Mouse (Mus musculus): ENCODE measurements at regions not wholly inside any gene's neighbourhood (a gene's known extent, or its start where the extent isn't known, plus 50 kb on each side); places are given as distances from the start of the nearest gene placed in this dataset.

GRCm38 (mm10) chr13:107822198-107822597 is 222.0 kb upstream of the Smim15 start:
- no peak overlapping the region for H3K9ac ChIP-seq (replicated peaks; ENCODE audit: low read length)
- no peak overlapping the region for H3K4me2 ChIP-seq (replicated peaks; ENCODE audit: low read depth, low read length)
- H3K36me3 ChIP-seq (ENCODE audit: insufficient read depth, low read length): no peaks in the 10 kb centered on the region
- H3K27ac ChIP-seq (ENCODE audit: low read length): no peak overlapping the region
- no peak for ATAC-seq (ENCODE audit: low FRiP score, low TSS enrichment)
- no peak overlapping the region for H3K4me3 ChIP-seq (ENCODE audit: low read length)
- H3K4me1 ChIP-seq (ENCODE audit: insufficient read depth, low read length): peaks cover 24% of the 10 kb centered on the region
- 61% methylated on average over 2 of the region's 2 CpGs for WGBS
- no peaks in the 10 kb centered on the region for H3K9me3 ChIP-seq (ENCODE audit: low read length)
- H3K27me3 ChIP-seq (ENCODE audit: insufficient read depth, low read length): no peaks in the 10 kb centered on the region

DNA sequence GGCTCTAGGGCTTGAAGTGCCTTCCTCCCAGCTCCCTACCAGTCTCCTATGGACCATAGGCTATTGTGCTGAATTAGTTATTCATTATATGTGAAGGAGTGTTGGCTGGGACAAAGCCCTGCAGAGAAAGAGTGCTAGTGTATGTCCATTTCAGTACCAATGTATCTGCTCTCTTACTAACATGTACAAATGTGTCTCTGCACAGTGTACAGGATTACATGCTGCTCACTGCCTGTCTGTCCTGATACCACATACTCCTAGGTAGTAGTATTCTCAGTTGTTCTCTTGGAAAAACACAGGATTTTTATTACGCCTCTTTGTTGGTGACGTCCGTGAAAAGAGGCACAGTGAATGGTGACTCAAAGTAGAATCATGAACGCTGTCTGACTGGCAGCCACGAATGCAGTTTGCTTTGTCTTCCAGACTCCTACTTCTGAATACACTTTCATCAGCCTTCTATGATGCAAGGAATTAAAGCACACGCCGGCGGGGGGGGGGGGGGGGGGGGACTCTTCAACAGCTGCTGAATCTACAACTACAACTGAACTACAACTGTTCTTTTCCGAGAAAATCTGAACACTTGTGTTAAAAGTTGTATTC is 230.6 kb upstream of the Smim15 start:
- H3K4me3 ChIP-seq (ENCODE audit: low read length): no peak overlapping the region
- H3K9ac ChIP-seq (replicated peaks; ENCODE audit: low read length): no peak overlapping the region
- WGBS: 59% methylated on average over 9 of the region's 9 CpGs
- no peak overlapping the region for H3K4me2 ChIP-seq (replicated peaks; ENCODE audit: low read depth, low read length)
- no peaks in the 10 kb centered on the region for H3K27me3 ChIP-seq (ENCODE audit: insufficient read depth, low read length)
- no peaks in the 10 kb centered on the region; the same call in 1 of the 2 replicates for H3K9me3 ChIP-seq (ENCODE audit: low read length)
- peaks cover 47% of the 10 kb centered on the region for H3K4me1 ChIP-seq (ENCODE audit: insufficient read depth, low read length)
- ATAC-seq (ENCODE audit: low FRiP score, low TSS enrichment): no peak
- no peaks in the 10 kb centered on the region for H3K36me3 ChIP-seq (ENCODE audit: insufficient read depth, low read length)
- H3K27ac ChIP-seq (ENCODE audit: low read length): no peak overlapping the region

GRCm38 (mm10) chr13:107812014-107812413 is 232.2 kb upstream of the Smim15 start:
- peaks cover 45% of the 10 kb centered on the region for H3K4me1 ChIP-seq (ENCODE audit: insufficient read depth, low read length)
- no peaks in the 10 kb centered on the region for H3K27me3 ChIP-seq (ENCODE audit: insufficient read depth, low read length)
- H3K4me3 ChIP-seq (ENCODE audit: low read length): no peak overlapping the region
- ATAC-seq (ENCODE audit: low FRiP score, low TSS enrichment): no peak
- H3K9me3 ChIP-seq (ENCODE audit: low read length): no peaks in the 10 kb centered on the region; the same call in 1 of the 2 replicates
- H3K4me2 ChIP-seq (replicated peaks; ENCODE audit: low read depth, low read length): no peak overlapping the region
- no peaks in the 10 kb centered on the region for H3K36me3 ChIP-seq (ENCODE audit: insufficient read depth, low read length)
- H3K27ac ChIP-seq (ENCODE audit: low read length): no peak overlapping the region
- WGBS: 58% methylated on average over 5 of the region's 5 CpGs
- no peak overlapping the region for H3K9ac ChIP-seq (replicated peaks; ENCODE audit: low read length)

- no peaks in the 10 kb centered on the region for H3K9me3 ChIP-seq (ENCODE audit: low read length)
- H3K9ac ChIP-seq (replicated peaks; ENCODE audit: low read length): no peak overlapping the region
- no peak overlapping the region for H3K4me3 ChIP-seq (ENCODE audit: low read length)
- H3K27ac ChIP-seq (ENCODE audit: low read length): no peak overlapping the region
- no peaks in the 10 kb centered on the region for H3K27me3 ChIP-seq (ENCODE audit: insufficient read depth, low read length)
- H3K36me3 ChIP-seq (ENCODE audit: insufficient read depth, low read length): no peaks in the 10 kb centered on the region; the same call in 1 of the 2 replicates
- peaks cover 45% of the 10 kb centered on the region for H3K4me1 ChIP-seq (ENCODE audit: insufficient read depth, low read length)
- H3K4me2 ChIP-seq (replicated peaks; ENCODE audit: low read depth, low read length): no peak overlapping the region
- 49% methylated on average over 9 of the region's 9 CpGs for WGBS
- no peak for ATAC-seq (ENCODE audit: low FRiP score, low TSS enrichment)
Measured at GRCm38 (mm10) chr13:107810802-107811192, 233.4 kb upstream of the Smim15 start.

DNA sequence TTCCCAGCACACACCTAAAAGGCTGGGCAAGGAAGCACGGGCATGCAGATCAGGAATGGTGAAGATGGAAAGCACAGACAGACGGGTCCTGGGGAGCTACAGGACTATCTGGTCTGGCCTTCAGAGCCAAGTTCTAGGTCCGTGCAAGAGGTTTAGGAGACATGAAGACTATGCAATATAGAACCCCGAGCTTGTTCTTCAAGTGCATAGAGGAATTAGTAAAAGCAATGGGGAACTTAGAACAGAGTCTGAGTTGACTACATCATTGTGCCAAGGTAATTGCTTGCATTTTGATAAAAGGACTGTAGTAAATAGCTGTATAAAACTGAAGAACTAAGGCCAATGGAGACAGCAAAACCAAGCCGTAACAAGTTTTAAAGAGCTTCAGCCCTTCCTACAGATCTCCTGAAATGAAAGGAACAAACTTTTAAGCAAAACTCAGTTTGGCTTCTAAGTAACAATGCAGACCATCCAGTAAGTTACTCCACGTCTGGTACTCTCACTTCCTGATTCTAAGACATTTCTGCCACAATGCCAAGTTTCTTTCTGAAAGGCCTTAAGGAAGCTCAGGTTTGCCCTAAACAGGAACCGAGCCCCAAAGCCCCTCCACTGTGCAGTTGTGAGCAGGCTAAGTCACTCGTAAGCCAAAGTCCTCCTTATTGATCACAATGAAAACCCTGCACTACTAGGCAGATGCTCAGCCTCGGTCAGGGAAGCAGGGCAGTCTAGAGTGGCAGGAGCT is 234.0 kb upstream of the Smim15 start:
- WGBS: 73% methylated on average over 9 of the region's 9 CpGs
- Histone ChIP-seq H3K9me3 (ENCODE audit: low read length) (no peaks in the 10 kb centered on the region), H3K27me3 (ENCODE audit: insufficient read depth, low read length) (no peaks in the 10 kb centered on the region), H3K4me1 (ENCODE audit: insufficient read depth, low read length) (peaks cover 43% of the 10 kb centered on the region), H3K36me3 (ENCODE audit: insufficient read depth, low read length) (no peaks in the 10 kb centered on the region; the same call in 1 of the 2 replicates), H3K4me3 (ENCODE audit: low read length) (no peak overlapping the region), H3K9ac (replicated peaks; ENCODE audit: low read length) (no peak overlapping the region), H3K27ac (ENCODE audit: low read length) (peak overlapping the region; percentile 39; the same call in 1 of the 2 replicates), H3K4me2 (replicated peaks; ENCODE audit: low read depth, low read length) (no peak overlapping the region)
- ATAC-seq (ENCODE audit: low FRiP score, low TSS enrichment): no peak

- Histone ChIP-seq H3K4me2 (replicated peaks; ENCODE audit: low read depth, low read length) (no peak overlapping the region), H3K9me3 (ENCODE audit: low read length) (peaks cover 4% of the 10 kb centered on the region), H3K9ac (replicated peaks; ENCODE audit: low read length) (no peak overlapping the region), H3K4me1 (ENCODE audit: insufficient read depth, low read length) (peaks cover 31% of the 10 kb centered on the region), H3K27ac (ENCODE audit: low read length) (no peak overlapping the region), H3K27me3 (ENCODE audit: insufficient read depth, low read length) (no peaks in the 10 kb centered on the region), H3K4me3 (ENCODE audit: low read length) (no peak overlapping the region), H3K36me3 (ENCODE audit: insufficient read depth, low read length) (peaks cover 4% of the 10 kb centered on the region; the same call in 1 of the 2 replicates)
- 80% methylated on average over 2 of the region's 2 CpGs for WGBS
- no peak for ATAC-seq (ENCODE audit: low FRiP score, low TSS enrichment)
Measured at GRCm38 (mm10) chr13:107808961-107809360, 235.3 kb upstream of the Smim15 start.

- Histone ChIP-seq H3K27me3 (ENCODE audit: insufficient read depth, low read length) (no peaks in the 10 kb centered on the region), H3K27ac (ENCODE audit: low read length) (no peak overlapping the region), H3K4me2 (replicated peaks; ENCODE audit: low read depth, low read length) (no peak overlapping the region), H3K4me1 (ENCODE audit: insufficient read depth, low read length) (peaks cover 19% of the 10 kb centered on the region), H3K9me3 (ENCODE audit: low read length) (peaks cover 4% of the 10 kb centered on the region), H3K9ac (replicated peaks; ENCODE audit: low read length) (no peak overlapping the region), H3K36me3 (ENCODE audit: insufficient read depth, low read length) (peaks cover 4% of the 10 kb centered on the region; the same call in 1 of the 2 replicates), H3K4me3 (ENCODE audit: low read length) (no peak overlapping the region)
- WGBS: 100% methylated on average over 1 of the region's 1 CpGs
- ATAC-seq (ENCODE audit: low FRiP score, low TSS enrichment): no peak
Measured at GRCm38 (mm10) chr13:107804418-107804817, 239.8 kb upstream of the Smim15 start.

- Histone ChIP-seq H3K4me3 (ENCODE audit: low read length) (no peak overlapping the region), H3K9me3 (ENCODE audit: low read length) (peaks cover under 1% of the 10 kb centered on the region; the same call in 1 of the 2 replicates), H3K27ac (ENCODE audit: low read length) (0 out of 2 replicates have a peak overlapping the region, but pooled peaks have one; percentile 5), H3K9ac (replicated peaks; ENCODE audit: low read length) (no peak overlapping the region), H3K27me3 (ENCODE audit: insufficient read depth, low read length) (no peaks in the 10 kb centered on the region), H3K36me3 (ENCODE audit: insufficient read depth, low read length) (peaks cover under 1% of the 10 kb centered on the region; the same call in 1 of the 2 replicates), H3K4me2 (replicated peaks; ENCODE audit: low read depth, low read length) (no peak overlapping the region), H3K4me1 (ENCODE audit: insufficient read depth, low read length) (peaks cover 53% of the 10 kb centered on the region)
- ATAC-seq (ENCODE audit: low FRiP score, low TSS enrichment): no peak
- 33% methylated on average over 13 of the region's 13 CpGs for WGBS
Measured at GRCm38 (mm10) chr13:107799199-107799945, 244.9 kb upstream of the Smim15 start.

- Histone ChIP-seq H3K36me3 (ENCODE audit: insufficient read depth, low read length) (no peaks in the 10 kb centered on the region), H3K9ac (replicated peaks; ENCODE audit: low read length) (no peak overlapping the region), H3K4me1 (ENCODE audit: insufficient read depth, low read length) (peaks cover 64% of the 10 kb centered on the region), H3K4me2 (replicated peaks; ENCODE audit: low read depth, low read length) (no peak overlapping the region), H3K9me3 (ENCODE audit: low read length) (no peaks in the 10 kb centered on the region), H3K4me3 (ENCODE audit: low read length) (no peak overlapping the region), H3K27ac (ENCODE audit: low read length) (no peak overlapping the region; the same call in 1 of the 2 replicates), H3K27me3 (ENCODE audit: insufficient read depth, low read length) (no peaks in the 10 kb centered on the region)
- no peak for ATAC-seq (ENCODE audit: low FRiP score, low TSS enrichment)
- WGBS: 69% methylated on average over 7 of the region's 7 CpGs
Measured at GRCm38 (mm10) chr13:107798144-107798543, 246.1 kb upstream of the Smim15 start.

All from kidney, embryonic 16.5 days (tissue).